Mouse (Mus musculus): ENCODE results near the gene Coro1b.

The Coro1b gene

DNA sequence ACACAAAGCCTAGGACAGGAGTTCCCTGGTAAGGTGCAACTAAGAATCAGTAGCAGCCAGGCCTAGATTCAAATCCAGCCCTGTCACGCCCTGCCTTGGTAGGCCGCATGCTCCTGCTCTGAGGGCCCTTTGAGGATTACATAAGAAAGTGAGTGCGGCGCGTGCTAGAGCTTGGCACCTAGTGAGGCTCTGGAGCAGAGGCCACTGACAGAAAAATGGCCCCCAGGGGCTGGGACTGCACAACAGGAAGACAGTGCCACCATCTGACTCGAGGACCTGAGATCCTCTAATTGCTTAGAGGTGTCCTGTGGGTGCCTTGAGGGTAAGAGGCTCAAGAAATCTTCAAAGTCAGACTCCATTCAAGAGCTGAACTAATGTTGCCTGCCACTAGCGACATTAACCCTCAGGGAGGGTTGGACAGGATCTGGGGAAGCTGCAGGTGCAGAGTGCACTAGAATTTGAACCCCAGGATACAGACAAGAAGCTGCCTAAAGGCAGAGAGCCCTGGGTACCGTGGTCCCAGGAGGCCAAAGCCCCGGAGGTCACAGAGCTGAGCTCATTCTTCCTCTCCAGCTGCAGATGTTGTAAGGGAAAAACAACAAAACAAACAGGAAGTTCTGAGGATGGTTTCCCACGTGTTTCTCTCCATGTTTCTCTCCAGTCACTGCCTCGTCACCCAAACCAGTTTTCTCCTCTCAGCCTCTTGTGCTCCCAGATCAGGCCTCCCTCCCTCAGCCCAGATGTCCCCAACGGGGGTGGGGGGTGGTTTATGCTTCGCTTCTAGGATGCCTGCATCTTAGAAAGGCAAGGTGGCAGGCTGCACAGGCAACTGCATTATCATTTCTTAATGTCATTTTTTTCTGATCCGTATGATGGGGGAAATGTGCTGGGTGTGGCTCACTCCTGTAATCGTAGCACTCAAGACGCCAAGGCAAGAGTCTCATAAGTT lies 3.6 kb upstream of the Coro1b start:
- DNase-seq: no peak

DNA sequence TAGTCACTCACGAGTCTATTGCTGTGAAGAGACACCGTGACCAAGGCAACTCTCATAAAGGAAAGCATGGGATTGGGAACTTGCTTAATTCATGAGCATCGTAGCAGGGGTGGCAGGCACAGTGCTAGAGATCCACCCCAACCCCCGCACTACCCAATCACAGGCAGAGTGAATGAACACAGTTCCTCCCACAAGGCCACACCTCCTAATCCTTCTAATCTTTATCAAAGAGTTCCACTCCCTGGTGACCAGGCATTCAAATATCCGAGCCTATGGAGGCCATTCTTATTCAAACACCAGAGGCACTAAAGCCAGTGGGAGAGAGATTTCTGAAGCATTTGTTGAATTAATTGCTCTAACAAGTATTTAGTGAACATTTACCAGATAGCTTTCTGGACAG lies 2.5 kb upstream of the Coro1b start:
- DNase-seq: no peak

GRCm38 (mm10) chr19:4146366-4147021 lies 1.9 kb upstream of the Coro1b start:
- no peak for DNase-seq

GRCm38 (mm10) chr19:4147022-4147405 lies 1.4 kb upstream of the Coro1b start:
- DNase-seq: no peak

DNA sequence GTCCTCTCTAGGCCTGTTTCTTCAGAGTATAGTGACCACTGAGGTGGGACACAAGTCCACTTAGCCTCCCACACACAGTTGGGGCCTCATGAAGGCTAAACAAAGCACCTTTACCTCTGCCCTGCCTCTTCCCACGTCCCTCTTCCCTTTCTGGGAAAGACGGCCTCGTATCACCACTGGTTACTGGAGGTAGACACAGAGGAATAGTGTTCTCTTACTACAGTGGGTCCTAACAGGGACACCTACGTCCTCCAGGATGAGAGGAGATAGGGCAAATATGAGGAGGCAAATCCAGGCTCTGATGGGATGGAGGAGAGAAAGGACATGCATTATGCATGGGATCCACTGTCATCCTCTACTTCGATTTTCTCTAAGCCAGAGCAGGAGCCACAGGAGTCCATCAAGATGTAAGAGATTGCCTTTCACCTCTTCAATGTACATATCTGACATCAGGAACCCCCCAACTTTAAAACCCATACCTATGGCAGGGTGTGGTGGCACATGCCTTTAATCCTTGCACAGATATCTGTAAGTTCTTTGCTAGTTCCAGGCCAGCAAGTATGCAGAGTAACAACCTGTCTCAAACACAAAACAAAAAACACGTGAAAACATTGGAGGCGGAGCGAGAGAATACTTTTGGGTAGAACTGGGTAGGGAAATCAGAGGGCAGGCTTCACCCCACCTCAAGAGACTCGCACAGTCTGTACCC lies 483 bp upstream of the Coro1b start:
- DNase-seq: no peak

GRCm38 (mm10) chr19:4148819-4149218 lies 400 bp downstream of the Coro1b start:
- no peak for DNase-seq

- DNase-seq: no peak
Measured at GRCm38 (mm10) chr19:4149283-4149682, 864 bp downstream of the Coro1b start.

DNA sequence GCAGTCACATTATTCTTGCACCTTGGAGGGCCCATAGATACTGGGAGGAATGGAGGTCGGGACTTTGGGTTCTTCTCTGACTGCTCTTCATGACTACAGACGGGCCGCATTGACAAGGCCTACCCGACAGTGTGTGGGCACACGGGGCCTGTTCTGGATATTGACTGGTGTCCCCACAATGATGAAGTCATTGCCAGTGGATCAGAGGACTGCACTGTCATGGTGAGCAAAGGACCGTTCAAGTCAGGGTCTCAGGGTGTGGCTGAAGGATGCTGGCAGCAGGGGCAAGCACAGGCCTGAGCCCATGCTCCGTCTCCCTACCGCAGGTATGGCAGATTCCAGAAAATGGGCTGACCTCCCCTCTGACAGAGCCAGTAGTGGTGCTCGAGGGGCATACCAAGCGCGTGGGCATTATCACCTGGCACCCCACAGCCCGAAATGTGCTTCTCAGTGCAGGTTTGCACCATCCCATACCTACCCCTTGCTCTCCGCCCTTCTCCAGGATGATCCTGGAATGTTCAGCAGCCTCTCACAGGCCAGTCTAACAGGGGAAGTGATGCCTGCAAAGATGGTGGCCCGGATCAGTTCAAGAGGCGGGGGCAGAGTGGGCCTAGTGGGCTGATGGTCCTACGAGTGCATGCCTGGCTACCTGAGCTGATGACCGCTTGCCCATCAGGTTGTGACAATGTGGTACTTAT lies 1.5 kb downstream of the Coro1b start:
- no peak for DNase-seq

DNA sequence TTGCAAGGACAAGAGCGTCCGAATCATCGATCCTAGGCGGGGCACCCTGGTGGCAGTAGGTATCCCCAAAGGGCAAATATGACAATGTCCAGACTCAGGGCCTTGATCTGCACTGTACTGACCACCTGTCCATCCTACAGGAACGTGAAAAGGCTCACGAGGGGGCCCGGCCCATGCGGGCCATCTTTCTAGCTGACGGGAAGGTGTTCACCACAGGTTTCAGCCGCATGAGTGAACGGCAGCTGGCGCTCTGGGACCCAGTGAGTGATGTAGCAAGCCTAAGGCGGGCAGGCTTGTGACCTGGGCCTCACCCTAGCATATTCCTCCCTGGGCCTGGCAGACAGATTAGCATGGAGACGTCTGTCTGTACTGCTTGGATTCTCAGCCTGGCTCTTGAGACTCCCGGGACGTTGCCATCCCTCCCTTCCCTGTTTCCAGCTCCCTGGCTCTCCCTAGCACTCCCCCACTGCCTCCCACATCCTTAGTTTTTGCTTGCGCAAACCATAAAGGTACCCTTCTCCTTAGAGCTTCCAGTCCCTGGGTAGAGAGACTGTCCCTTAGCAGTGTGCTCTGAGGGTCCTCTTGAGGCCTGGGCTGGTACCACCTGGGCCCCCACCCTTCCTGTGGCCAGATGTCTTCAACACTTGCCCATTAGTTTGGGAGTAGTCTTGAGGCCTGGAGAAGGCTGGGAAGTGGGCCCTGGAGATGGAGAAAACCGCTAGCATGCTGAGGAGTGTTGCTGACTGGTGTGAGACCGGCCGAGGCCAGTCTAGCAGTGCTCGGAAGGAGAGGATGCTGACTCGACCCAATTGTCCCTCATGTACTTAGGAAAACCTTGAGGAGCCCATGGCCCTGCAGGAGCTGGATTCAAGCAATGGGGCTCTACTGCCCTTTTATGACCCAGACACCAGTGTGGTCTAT lies 2.4 kb downstream of the Coro1b start:
- no peak for DNase-seq

DNA sequence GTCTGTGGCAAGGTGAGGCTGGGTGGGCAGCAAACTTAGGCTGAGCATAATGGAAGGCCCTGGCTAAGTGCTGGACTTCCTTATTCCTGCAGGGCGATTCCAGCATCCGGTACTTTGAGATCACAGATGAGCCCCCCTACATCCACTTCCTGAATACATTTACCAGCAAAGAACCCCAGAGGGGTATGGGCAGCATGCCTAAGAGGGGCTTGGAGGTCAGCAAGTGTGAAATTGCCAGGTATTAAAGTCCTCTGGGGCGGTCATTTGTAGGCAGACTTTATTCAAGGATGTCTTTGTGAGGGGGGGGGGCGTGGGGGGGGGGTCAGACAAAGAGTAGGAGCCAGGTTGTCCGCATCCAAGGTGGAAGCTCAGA lies 3.1 kb downstream of the Coro1b start:
- no peak for DNase-seq

DNA sequence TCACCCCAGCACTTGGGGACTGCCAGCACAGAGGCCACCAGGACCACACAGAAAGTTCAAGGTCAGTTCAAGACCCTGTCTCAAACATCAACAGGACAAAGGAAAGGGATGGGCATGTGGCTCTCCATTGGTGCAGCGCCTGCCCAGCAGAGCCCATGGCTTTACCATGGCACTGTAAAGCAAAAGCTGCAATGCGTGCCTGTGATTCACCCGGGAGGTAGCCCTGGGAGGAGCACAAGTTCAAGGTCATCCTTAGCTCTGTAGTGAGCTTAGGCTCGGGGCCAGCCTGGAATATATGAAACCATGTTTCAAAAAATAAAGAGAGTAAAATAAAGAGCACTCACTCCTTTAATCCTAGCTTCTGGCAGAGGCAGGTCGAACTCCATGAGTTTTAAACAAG lies 3.5 kb downstream of the Coro1b start:
- no peak for DNase-seq

DNA sequence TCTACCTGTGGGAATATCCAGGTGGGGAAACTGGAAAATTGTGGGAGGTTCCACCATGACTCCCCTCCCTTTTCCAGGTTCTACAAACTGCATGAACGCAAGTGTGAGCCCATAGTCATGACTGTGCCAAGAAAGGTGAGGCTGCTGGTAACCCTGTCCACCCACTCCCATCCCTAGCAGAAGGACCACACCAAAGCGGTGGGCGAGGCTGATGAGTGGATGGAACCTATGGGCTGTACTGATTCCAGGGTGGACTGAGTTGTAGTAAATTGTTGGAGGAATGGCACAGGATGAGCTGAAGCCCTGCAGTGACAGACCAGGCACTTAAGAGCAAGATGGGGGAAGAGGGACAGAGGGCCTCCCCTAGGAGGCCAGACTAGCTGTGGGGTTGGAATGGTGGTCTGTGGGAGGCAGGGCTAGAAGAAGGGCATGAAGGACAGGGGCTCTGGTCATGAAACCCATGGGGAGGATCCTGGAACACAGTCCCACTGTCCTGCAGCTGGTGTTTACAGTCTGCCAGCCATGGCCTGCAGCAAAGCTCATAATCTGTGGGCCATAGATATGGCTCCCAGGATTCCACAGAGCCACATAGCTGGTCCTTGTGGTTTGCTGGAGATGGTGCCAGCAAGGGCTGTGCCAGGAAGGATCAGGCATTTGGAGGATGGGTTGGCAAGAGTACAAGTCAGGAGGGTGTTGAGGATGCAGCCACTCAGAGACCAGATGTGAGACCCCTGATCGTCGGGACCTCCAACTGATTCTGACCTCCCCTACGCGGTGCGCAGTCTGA lies 4.2 kb downstream of the Coro1b start:
- no peak for DNase-seq

DNA sequence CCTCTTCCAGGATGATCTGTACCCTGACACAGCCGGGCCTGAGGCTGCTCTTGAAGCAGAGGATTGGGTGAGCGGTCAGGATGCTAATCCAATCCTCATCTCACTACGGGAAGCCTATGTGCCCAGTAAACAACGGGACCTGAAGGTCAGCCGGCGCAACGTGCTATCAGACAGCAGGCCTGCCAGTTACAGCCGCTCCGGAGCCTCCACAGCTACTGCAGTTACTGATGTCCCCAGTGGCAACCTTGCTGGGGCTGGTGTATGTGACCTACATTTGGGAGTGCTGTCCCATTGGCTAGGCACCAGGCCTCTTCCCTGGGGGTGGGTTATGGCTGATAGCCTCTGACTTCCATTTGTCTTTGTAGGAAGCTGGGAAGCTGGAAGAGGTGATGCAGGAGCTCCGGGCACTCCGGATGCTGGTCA lies 4.8 kb downstream of the Coro1b start, which contains the start of gene Ptprcap:
Ptprcap (plus strand) TSS at position 373 of the 423 bp plus-strand sequence.
- peak; percentile 67 for DNase-seq

GRCm38 (mm10) chr19:4154437-4155222 lies 6.2 kb downstream of the Coro1b start:
- no peak for DNase-seq

DNA sequence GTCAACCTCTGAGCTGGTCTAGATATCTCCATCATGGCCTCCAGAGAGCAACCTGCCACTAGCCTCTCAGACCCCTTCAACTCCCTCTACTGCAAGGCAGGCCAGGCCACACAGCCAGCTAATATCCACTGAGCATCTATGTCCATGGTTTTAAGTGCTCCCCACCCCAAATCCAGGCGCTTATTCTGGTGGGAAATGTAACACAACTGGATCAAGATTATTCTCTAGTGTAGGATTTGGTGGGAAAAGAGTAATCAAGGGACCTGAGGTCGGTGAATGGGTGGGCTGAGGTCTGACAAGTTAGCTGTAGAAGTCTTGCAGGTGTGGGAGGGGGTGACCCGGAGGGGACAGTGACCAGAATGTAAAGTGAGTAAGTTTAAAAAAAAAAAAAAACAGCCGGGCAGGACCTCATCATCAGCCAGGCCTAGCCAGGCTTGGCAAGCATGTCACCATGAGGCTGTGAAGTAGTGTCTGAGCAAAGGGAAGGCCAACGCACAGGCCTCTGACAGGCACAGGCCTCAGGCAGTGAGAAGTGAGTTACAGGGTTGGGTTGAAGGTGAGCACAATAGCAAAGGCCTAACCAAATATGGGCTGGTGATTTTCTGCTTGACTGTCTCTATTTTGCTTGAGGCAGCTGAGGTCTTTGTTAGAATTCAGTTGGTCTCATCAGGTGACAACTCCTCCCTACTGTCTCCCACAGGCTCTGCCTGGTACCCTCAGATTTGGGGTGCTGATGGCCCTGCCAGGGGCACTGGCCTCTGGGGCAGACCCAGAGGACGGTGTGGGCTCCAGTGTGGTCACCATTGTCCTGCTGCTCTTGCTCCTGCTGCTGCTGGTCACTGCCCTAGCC lies 7.0 kb downstream of the Coro1b start:
- no peak for DNase-seq

- DNase-seq: peak; percentile 34
Measured at GRCm38 (mm10) chr19:4156073-4156579, 7.7 kb downstream of the Coro1b start.

DNA sequence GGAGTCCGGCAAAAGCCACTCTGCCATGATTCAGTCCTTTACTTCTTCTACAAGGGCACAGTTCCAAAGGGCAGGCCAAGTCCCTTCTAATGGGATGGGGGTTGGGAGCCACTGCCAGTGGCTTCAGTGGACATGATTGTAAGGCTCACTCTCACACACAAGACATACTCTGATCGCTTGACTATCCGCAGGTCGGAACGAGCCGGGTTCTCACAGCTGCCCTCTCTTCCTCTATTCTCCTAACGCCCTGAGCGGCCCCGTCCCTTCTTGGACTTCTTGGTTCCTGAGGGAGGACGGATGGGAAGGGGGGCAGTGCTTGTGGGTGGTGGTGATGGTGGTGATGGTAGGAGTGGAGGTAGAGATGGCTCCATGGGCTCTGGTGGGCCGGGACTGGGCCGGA lies 8.4 kb downstream of the Coro1b start:
- DNase-seq: no peak

DNA sequence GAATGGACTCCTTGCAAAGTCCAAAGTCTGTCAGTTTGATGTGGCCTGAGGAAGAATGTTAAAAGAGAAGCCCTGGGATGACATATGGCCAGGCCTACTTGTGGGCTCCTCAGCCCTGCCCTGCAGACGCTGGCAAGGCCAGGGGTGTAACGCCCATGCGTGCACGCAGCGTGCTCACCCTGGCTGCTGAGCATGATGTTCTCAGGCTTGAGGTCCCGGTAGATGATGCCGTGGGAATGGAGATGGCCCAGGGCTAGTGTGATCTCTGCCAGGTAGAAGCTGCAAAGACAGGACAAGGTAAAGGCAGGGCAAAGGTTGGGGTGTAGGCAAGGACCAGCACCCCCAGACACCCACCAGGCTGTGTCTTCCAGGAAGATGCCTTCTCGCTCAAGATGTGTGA lies 10.6 kb downstream of the Coro1b start:
- no peak for DNase-seq

All from cerebellum, adult 11 months (tissue).